Mouse (Mus musculus) Muller cell, postnatal 12 days (primary cell): Measurements from ENCODE around the gene 3110082I17Rik.

Experiments used
- DNase-seq: peaks from one replicate; pipeline ENCODE4 v3.0.0-alpha.2; 2015; ENCODE audit errors: inconsistent ontology term

3110082I17Rik gene

GRCm38 (mm10) chr5:139460384-139461067, at the start of gene 3110082I17Rik:
TSS of gene 3110082I17Rik (minus strand) at chr5:139460527.
- peak; percentile 96 for DNase-seq

GRCm38 (mm10) chr5:139506207-139506606, 45.9 kb upstream of the 3110082I17Rik start:
- no peak for DNase-seq

DNA sequence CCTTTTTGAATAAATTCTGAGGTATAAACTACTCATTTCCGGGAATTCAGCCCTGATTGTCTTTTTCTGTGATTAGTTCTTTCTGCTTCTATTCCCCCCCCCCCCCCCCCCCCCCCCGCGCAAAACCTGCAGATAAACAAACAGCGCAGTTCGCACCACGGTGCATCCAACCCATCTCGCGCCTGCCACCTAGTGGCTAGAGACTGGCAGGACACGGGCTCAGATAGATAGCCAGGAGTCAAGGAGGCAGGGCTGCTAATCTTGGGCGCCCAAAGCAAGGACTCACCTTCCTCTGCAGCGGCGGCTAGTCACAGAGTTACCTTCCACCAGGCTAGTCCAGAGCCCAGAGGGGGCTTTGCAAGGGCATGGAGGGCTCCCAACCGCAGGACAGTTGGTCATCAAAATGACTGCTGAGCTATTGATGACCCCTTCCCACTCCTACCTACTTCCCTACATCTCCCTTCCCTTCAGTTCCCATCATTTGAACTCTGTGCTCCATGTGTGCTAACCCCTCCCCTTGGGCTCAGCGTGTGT, 44.8 kb upstream of the 3110082I17Rik start:
- peak; percentile 49 for DNase-seq

GRCm38 (mm10) chr5:139502281-139502680, 42.0 kb upstream of the 3110082I17Rik start:
- no peak for DNase-seq

- no peak for DNase-seq
Measured at GRCm38 (mm10) chr5:139498791-139499190, 38.5 kb upstream of the 3110082I17Rik start.

DNA sequence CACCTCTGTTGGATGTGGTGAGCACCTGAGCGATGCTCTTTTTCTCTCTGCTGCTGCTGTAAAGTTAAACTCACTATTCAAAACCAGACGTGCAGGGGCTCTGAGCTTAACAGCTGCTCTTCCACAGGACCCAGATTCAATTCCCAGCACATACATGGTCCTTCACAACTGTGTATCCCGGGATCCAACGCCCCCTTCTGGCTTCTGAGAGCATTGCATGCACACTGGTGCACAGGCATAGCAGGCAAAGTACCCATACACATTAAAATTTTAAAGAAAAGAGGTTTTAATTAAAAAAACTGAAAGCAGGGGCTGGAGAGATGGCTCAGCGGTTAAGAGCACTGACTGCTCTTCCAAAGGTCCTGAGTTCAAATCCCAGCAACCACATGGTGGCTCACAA, 36.6 kb upstream of the 3110082I17Rik start:
- DNase-seq = no peak

- no peak for DNase-seq
Measured at GRCm38 (mm10) chr5:139495019-139495669, 34.8 kb upstream of the 3110082I17Rik start.

DNA sequence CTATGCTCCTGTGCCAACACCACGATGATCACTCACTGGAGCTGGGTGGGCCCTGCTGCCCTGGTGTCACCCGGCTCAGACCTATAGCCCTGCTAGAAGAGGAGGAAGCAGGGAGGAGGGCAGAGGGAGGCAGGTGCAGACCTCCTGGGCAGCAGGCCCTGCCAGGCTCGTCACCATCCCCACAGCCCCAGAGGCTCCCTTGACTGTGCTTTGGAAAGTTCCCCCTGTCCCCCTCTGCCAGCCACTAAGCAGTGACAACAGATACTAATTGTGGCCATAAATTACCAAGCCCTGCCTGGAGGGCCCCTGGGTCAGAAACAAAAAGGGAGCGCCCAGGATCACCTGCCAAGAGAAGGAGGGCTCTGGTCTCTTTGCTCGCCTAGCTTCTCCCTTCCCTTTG, 33.4 kb upstream of the 3110082I17Rik start:
- DNase-seq = no peak

GRCm38 (mm10) chr5:139491348-139491747, 31.0 kb upstream of the 3110082I17Rik start:
- no peak for DNase-seq

GRCm38 (mm10) chr5:139490131-139490530, 29.8 kb upstream of the 3110082I17Rik start:
- no peak for DNase-seq

DNA sequence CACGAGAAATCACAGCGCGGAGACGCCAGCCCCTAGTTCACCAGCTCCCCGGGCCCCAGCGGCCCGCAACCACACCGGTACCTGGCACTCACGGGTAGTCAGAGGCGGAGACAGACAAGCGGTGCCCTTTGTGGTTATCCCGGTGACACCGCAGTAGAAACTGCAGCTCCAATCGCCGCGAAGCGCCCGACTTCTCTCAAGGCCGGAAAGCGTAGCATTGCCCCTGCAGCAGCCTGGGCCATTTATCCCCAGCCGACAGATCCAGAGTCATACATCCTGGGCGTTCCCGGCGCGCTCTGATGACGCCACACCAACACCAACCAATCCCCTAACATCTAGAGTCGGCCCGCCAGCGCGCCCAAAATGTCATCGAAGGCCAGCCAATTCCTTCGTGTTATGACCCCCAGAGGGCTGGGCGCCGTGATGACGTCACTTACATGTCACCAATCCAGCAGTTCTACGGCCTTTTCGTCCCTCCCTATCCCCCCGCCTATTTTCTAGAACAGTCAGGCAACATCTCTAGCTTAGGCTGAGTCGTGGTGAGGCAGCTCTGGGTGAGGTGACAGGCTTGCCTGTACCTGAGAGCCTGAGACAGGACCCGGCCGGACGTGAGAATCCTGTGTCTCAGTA, 24.0 kb upstream of the 3110082I17Rik start, which contains the start of gene Zfand2a:
Zfand2a (minus strand) TSS at position 365 of the 630 bp plus-strand sequence.
- DNase-seq = peak; percentile 99

- DNase-seq = no peak
Measured at GRCm38 (mm10) chr5:139483171-139483848, 23.0 kb upstream of the 3110082I17Rik start.

DNA sequence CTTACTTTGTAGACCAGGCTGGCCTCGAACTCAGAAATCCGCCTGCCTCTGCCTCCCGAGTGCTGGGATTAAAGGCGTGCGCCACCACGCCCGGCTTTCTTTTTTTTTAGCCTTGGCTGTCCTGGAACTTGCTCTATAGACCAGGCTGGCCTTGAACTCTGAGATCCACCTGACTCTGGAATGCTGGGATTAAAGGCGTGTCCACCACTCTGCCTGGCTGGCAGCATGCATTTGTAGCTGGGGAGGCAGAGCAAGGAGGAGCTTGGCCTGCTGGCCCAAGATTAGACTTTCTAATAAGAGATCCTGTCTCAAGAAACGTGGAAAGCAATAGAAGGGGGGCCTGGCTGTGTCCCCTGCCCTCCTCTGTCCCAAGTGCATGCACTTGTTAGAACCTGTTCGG, 20.1 kb upstream of the 3110082I17Rik start:
- no peak for DNase-seq

- DNase-seq = no peak
Measured at GRCm38 (mm10) chr5:139479088-139479487, 18.8 kb upstream of the 3110082I17Rik start.

DNA sequence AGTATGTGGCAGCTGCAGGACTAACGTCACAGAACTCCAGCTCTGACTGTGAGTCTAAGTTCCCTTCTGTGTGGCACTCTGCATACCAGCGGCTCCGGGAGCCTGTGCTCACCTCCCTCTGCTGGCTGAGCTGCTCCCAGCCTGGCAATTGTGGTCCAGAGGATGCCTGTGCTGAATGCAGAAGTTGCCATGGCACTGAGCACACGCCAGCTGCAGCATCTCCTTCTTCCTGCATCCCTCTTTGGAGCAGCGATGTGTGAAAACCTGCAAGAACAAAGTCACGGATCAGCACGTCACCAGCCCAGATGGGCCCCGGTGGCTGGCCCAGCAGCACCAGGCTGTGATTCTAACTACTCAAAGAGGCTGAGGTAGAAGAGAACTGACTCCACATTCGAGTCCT, 14.4 kb upstream of the 3110082I17Rik start:
- no peak for DNase-seq

DNA sequence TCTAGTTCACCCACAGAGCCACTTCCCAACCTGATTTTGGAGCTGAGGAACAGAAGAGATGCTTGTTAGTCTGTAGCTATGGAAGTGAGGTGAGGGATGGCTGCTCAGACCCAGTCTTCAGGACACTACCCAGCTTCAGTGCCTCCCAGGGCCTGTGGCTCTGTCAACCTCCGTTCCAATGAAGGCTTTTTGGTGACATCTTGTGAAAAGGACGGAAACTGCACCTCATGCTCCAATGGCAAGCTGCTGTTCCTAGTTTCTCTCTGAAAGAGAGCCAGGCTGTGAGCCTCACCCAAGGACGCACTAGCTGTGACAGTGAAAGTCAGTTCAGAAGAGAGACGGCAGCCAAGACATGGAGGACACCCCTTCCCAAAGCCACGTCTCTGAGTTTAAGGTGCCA, 7.7 kb upstream of the 3110082I17Rik start:
- DNase-seq = peak; percentile 42

- no peak for DNase-seq
Measured at GRCm38 (mm10) chr5:139466801-139467200, 6.5 kb upstream of the 3110082I17Rik start.

GRCm38 (mm10) chr5:139466373-139466772, 6.0 kb upstream of the 3110082I17Rik start:
- DNase-seq = no peak

GRCm38 (mm10) chr5:139464874-139465273, 4.5 kb upstream of the 3110082I17Rik start:
- no peak for DNase-seq

GRCm38 (mm10) chr5:139459938-139460337, 389 bp downstream of the 3110082I17Rik start:
- no peak for DNase-seq

GRCm38 (mm10) chr5:139457241-139457640, 3.1 kb downstream of the 3110082I17Rik start:
- no peak for DNase-seq

DNA sequence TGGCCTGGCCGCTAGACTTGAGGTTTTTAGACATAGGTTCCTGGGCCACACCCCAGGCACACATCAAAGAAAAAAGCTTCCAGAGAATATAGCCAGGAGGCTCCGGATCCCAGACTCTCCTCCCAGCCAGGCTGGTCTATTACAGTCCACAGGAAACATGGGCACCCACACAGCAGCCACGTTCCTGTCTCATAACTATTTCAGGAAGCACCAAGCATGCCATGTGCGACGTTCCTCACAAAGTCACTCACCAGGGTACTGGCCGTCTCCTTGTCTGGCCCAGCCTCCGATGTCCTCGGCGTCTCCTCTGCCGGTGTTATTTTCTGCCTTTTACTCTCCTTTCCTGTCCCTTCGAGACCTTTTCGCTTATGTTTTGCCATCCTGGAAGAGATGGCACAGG, 5.2 kb downstream of the 3110082I17Rik start:
- no peak for DNase-seq
